Mouse (Mus musculus): ENCODE data around the gene Gm20662. TPM values are rescaled to one million over a fixed set of nuclear protein-coding genes. Genes with fewer than 3 reads are reported as not detected.

Gm20662 gene
- polyA plus RNA-seq, 1 experiment from 2014 or later, result 0.69 TPM

DNA sequence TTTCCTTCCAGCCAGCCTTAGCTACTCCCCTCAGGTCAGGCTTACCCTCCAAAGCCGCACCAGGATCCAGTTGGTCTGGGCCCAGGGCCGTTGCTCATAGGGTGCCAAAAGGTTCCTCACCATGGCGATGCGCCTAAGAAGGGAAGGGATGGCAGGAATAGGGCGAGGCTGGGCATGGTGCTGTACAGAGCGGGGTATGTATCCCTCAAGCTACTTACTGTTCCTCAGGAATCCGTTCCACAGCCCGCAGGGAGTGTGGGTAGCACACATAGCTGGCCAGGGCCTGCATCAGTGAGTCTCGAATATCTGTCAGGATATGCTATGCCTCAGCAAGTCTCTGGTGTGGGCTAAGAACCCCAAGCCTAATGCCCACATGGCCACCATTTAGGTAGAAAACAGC, 62.1 kb downstream of the Gm20662 start:
- H3K36me3 ChIP-seq (ENCODE audit: control insufficient read depth, insufficient read depth, low read length), result peaks cover 55% of the 10 kb centered on the region
- 92% methylated on average over 9 of the region's 9 CpGs for WGBS
- ATAC-seq (replicated peaks; ENCODE audit: low FRiP score), result no peak
- no peaks in the 10 kb centered on the region for H3K27me3 ChIP-seq (replicated peaks; ENCODE audit: control insufficient read depth, insufficient read depth, low read length)
- H3K4me2 ChIP-seq, result no peak overlapping the region
- H3K4me3 ChIP-seq (ENCODE audit: low read depth, low read length), result no peak overlapping the region
- H3K9me3 ChIP-seq (ENCODE audit: control insufficient read depth, low read length), result no peaks in the 10 kb centered on the region
- peaks cover 16% of the 10 kb centered on the region for H3K4me1 ChIP-seq (replicated peaks; ENCODE audit: control insufficient read depth, insufficient read depth, low read length)
- no peak overlapping the region for H3K9ac ChIP-seq (ENCODE audit: low read depth, low read length)
- DNase-seq (ENCODE audit: low spot score), result no peak
- H3K27ac ChIP-seq (ENCODE audit: low read depth, low read length), result no peak overlapping the region

DNA sequence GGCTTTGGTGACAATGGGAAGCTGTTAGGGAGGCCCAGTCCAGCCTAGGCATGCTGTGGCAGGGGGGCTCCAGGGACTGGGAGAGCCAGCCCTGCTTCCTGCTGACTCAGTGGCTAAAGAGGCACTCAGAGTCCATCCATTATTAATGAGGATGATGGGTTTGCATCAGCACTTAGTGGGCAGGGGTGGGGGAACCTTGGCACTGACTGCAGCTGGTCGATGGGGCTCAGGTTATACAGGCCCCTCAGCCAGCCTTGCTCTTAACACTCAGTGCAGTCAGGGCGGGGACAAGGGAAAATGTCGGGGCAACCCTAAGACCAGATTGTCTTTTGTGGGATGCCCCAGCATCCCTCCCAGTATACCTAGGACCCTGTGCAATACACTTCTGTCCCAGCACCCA, 66.0 kb downstream of the Gm20662 start:
- WGBS, result 95% methylated on average over 3 of the region's 3 CpGs

DNA sequence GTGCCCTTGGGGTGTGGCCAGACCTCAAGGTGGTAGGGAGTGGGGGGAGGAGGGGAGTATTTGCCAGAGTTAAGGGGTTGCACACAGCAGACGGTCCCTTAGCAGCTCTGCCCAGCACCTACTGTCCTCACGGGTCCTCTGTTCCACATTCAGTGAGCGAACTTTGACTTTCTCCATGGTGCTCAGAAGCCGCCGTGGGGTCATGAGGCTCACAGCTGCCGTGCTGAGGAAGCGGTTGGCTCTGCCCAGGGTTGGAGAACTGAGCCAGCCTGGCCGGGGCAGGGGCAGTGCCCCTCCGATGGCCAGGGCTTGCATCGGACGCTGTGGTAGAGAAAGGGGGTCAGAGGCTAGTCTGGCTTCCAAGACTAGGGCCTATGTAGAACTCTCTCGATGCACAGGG, 67.2 kb downstream of the Gm20662 start:
- peaks cover 17% of the 10 kb centered on the region for H3K4me1 ChIP-seq (replicated peaks; ENCODE audit: control insufficient read depth, insufficient read depth, low read length)
- 74% methylated on average over 12 of the region's 12 CpGs for WGBS
- no peak for ATAC-seq (replicated peaks; ENCODE audit: low FRiP score)

More for the DNA sequence above, 66.0 kb downstream of the Gm20662 start:
- Histone ChIP-seq H3K4me1 (replicated peaks; ENCODE audit: control insufficient read depth, insufficient read depth, low read length) (peaks cover 17% of the 10 kb centered on the region), H3K36me3 (ENCODE audit: control insufficient read depth, insufficient read depth, low read length) (peaks cover 51% of the 10 kb centered on the region), H3K9ac (ENCODE audit: low read depth, low read length) (no peak overlapping the region), H3K4me2 (no peak overlapping the region), H3K9me3 (ENCODE audit: control insufficient read depth, low read length) (no peaks in the 10 kb centered on the region), H3K27ac (ENCODE audit: low read depth, low read length) (no peak overlapping the region), H3K27me3 (replicated peaks; ENCODE audit: control insufficient read depth, insufficient read depth, low read length) (no peaks in the 10 kb centered on the region), H3K4me3 (ENCODE audit: low read depth, low read length) (no peak overlapping the region)
- DNase-seq (ENCODE audit: low spot score), result no peak
- ATAC-seq (replicated peaks; ENCODE audit: low FRiP score), result no peak

DNA sequence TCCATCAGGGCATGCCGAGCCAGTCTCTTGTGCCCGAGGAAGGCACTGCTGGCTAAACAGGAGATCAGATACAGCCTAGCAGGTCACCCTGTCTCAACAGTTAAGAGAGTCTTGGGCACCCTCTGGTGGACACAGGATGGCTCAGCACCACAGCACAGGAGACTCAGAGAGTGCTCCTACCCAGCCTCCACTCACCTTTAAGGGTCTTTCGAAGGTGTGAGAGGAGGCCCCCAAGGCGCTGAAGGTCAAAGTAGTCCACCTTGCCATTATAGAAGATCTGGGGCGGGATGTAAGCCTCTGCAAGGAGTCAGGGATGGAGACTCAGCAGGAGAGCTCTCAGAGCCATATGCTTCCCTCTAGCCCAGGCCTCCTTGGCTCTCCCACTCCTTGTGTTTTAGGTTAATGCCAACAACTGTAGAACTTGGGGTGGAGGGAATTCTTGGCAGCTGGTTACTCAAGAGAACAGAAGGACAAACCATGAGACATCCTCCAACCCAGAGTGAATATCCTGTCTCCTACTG, 69.4 kb downstream of the Gm20662 start:
- ATAC-seq (replicated peaks; ENCODE audit: low FRiP score) (peak; percentile 55; the same call in 1 of the 2 replicates), DNase-seq (ENCODE audit: low spot score) (no peak)
- Histone ChIP-seq H3K4me2 (no peak overlapping the region), H3K4me1 (replicated peaks; ENCODE audit: control insufficient read depth, insufficient read depth, low read length) (peaks cover 15% of the 10 kb centered on the region), H3K9ac (ENCODE audit: low read depth, low read length) (no peak overlapping the region), H3K27ac (ENCODE audit: low read depth, low read length) (no peak overlapping the region), H3K9me3 (ENCODE audit: control insufficient read depth, low read length) (no peaks in the 10 kb centered on the region), H3K36me3 (ENCODE audit: control insufficient read depth, insufficient read depth, low read length) (peaks cover 48% of the 10 kb centered on the region), H3K4me3 (ENCODE audit: low read depth, low read length) (no peak overlapping the region), H3K27me3 (replicated peaks; ENCODE audit: control insufficient read depth, insufficient read depth, low read length) (no peaks in the 10 kb centered on the region)
- WGBS, result 35% methylated on average over 5 of the region's 5 CpGs

More for the DNA sequence above, 67.2 kb downstream of the Gm20662 start:
- Histone ChIP-seq H3K4me3 (ENCODE audit: low read depth, low read length) (no peak overlapping the region), H3K9ac (ENCODE audit: low read depth, low read length) (0 out of 2 replicates have a peak overlapping the region, but pooled peaks have one; percentile 7), H3K36me3 (ENCODE audit: control insufficient read depth, insufficient read depth, low read length) (peaks cover 45% of the 10 kb centered on the region), H3K27me3 (replicated peaks; ENCODE audit: control insufficient read depth, insufficient read depth, low read length) (no peaks in the 10 kb centered on the region), H3K9me3 (ENCODE audit: control insufficient read depth, low read length) (no peaks in the 10 kb centered on the region), H3K4me2 (no peak overlapping the region), H3K27ac (ENCODE audit: low read depth, low read length) (no peak overlapping the region)
- no peak for DNase-seq (ENCODE audit: low spot score)

DNA sequence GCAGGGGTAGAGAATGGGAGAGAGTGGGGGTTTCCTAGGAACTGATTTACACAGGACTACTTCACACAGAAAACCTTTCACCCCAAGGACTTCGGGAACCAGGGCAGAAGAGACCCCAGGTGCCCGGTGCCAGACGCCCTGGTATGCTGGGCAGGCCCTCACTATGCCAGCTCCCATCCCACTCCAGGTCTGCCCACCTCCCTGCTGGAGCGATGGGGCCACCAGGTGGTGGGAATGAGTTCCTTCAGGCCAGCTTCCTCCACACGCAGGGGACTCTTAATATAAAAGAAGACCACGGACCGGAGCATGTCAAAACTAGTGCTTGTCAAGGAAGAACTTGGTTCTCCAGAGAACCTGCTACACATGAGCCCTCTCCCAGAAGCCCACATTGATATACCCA, 71.0 kb downstream of the Gm20662 start:
- ATAC-seq (replicated peaks; ENCODE audit: low FRiP score) (no peak), DNase-seq (ENCODE audit: low spot score) (no peak)
- no peak overlapping the region for H3K4me3 ChIP-seq (ENCODE audit: low read depth, low read length)
- H3K36me3 ChIP-seq (ENCODE audit: control insufficient read depth, insufficient read depth, low read length), result peaks cover 49% of the 10 kb centered on the region
- H3K27ac ChIP-seq (ENCODE audit: low read depth, low read length), result no peak overlapping the region
- H3K27me3 ChIP-seq (replicated peaks; ENCODE audit: control insufficient read depth, insufficient read depth, low read length), result no peaks in the 10 kb centered on the region
- H3K4me2 ChIP-seq, result no peak overlapping the region
- WGBS, result 86% methylated on average over 7 of the region's 7 CpGs
- peaks cover 12% of the 10 kb centered on the region for H3K4me1 ChIP-seq (replicated peaks; ENCODE audit: control insufficient read depth, insufficient read depth, low read length)
- no peaks in the 10 kb centered on the region for H3K9me3 ChIP-seq (ENCODE audit: control insufficient read depth, low read length)
- no peak overlapping the region for H3K9ac ChIP-seq (ENCODE audit: low read depth, low read length)

DNA sequence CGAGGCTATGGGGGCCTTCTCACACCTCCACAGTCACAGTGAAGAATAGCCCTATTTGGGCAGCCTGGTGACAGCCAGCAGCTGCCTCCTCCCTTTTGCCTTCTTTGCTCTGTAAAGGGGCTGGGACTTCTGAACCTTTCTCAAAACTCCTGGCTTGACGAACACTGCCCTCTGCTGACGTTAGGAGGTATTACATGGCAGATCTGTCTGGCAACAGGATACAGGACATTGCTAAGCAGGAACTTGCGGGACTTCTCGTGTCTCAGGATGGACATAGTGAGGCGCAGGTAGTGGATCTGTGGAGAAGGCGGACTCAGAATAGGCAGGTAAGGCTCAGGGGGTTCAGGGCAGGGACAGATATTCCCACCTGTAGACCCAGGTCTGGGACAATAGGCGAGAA, 71.8 kb downstream of the Gm20662 start:
- Histone ChIP-seq H3K9ac (ENCODE audit: low read depth, low read length) (no peak overlapping the region), H3K4me2 (no peak overlapping the region), H3K4me3 (ENCODE audit: low read depth, low read length) (no peak overlapping the region), H3K27me3 (replicated peaks; ENCODE audit: control insufficient read depth, insufficient read depth, low read length) (no peaks in the 10 kb centered on the region), H3K27ac (ENCODE audit: low read depth, low read length) (no peak overlapping the region), H3K9me3 (ENCODE audit: control insufficient read depth, low read length) (no peaks in the 10 kb centered on the region), H3K36me3 (ENCODE audit: control insufficient read depth, insufficient read depth, low read length) (peaks cover 42% of the 10 kb centered on the region), H3K4me1 (replicated peaks; ENCODE audit: control insufficient read depth, insufficient read depth, low read length) (peaks cover 10% of the 10 kb centered on the region)
- DNase-seq (ENCODE audit: low spot score) (peak; percentile 80), ATAC-seq (replicated peaks; ENCODE audit: low FRiP score) (peak; percentile 37)
- 13% methylated on average over 8 of the region's 8 CpGs for WGBS

DNA sequence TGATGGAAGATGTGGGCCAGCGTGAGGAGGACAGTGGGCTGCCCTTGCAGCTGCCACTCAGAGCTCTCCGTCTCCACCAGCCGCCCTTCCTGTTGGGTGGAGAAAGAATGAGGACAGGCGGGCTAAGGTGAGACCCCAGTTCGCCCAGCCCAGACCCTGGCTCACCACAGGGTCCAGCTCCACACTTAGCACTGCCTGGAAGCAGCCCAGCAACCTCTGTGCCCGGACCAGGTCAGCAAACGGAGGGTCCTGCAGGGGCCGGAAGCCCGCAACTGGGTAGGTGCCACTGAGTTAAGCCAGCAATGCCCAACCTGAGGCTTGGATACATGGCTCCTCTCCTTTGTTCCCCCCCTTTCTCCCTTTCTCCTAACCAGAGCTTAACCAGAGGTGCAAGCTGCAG, 72.9 kb downstream of the Gm20662 start:
- Histone ChIP-seq H3K4me1 (replicated peaks; ENCODE audit: control insufficient read depth, insufficient read depth, low read length) (peaks cover 6% of the 10 kb centered on the region), H3K4me3 (ENCODE audit: low read depth, low read length) (no peak overlapping the region), H3K9me3 (ENCODE audit: control insufficient read depth, low read length) (no peaks in the 10 kb centered on the region), H3K9ac (ENCODE audit: low read depth, low read length) (no peak overlapping the region), H3K27me3 (replicated peaks; ENCODE audit: control insufficient read depth, insufficient read depth, low read length) (no peaks in the 10 kb centered on the region), H3K4me2 (no peak overlapping the region), H3K36me3 (ENCODE audit: control insufficient read depth, insufficient read depth, low read length) (peaks cover 40% of the 10 kb centered on the region), H3K27ac (ENCODE audit: low read depth, low read length) (no peak overlapping the region)
- WGBS, result 91% methylated on average over 9 of the region's 9 CpGs
- no peak for DNase-seq (ENCODE audit: low spot score)
- no peak for ATAC-seq (replicated peaks; ENCODE audit: low FRiP score)

DNA sequence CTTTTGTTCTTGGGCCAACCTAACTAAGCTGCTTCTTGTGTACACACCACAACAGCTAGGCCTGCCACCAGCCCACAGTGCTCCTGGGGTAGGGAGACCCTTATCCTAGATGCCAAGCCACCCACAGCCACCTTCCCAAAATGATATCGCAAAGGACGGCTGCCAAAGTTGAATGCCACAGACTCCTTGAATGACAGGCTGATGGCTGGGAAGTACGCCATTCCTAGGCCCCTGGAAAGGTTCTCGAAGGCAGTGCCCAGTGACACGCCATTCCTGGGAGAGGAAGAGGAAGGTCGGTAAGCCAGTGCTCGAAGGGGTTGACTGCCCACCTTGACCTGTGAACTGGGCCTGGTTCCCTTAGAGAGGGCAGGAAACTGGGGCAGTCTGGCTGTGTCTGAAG, 73.4 kb downstream of the Gm20662 start:
- peaks cover 40% of the 10 kb centered on the region for H3K36me3 ChIP-seq (ENCODE audit: control insufficient read depth, insufficient read depth, low read length)
- no peak for ATAC-seq (replicated peaks; ENCODE audit: low FRiP score)
- 87% methylated on average over 7 of the region's 7 CpGs for WGBS

DNA sequence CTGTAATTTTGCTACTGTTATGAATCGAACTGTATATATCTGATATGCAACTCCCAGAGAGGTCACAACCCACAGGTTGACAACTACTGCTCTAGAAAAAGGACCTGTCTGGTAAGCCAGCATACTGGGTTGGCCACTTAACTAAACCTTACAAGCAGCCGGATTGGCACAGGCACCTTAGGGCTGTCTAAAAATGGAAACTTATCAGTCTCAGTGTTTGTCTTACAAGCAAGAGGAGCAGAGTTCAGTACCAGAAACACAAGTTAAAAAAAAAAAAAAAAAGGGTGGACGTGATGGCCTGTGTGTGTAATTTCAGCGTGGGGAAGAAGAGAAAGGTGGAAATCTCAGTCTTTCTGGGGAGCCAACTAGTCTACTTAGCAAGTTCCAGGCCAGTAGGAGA, 75.7 kb downstream of the Gm20662 start:
- Histone ChIP-seq H3K9ac (ENCODE audit: low read depth, low read length) (no peak overlapping the region), H3K27me3 (replicated peaks; ENCODE audit: control insufficient read depth, insufficient read depth, low read length) (no peaks in the 10 kb centered on the region), H3K4me1 (replicated peaks; ENCODE audit: control insufficient read depth, insufficient read depth, low read length) (peaks cover 6% of the 10 kb centered on the region), H3K36me3 (ENCODE audit: control insufficient read depth, insufficient read depth, low read length) (peaks cover 29% of the 10 kb centered on the region), H3K4me3 (ENCODE audit: low read depth, low read length) (no peak overlapping the region), H3K9me3 (ENCODE audit: control insufficient read depth, low read length) (no peaks in the 10 kb centered on the region), H3K4me2 (no peak overlapping the region), H3K27ac (ENCODE audit: low read depth, low read length) (no peak overlapping the region)
- DNase-seq (ENCODE audit: low spot score) (no peak), ATAC-seq (replicated peaks; ENCODE audit: low FRiP score) (no peak)
- 82% methylated on average over 4 of the region's 4 CpGs for WGBS

More for the DNA sequence above, 73.4 kb downstream of the Gm20662 start:
- no peak overlapping the region for H3K4me3 ChIP-seq (ENCODE audit: low read depth, low read length)
- H3K4me1 ChIP-seq (replicated peaks; ENCODE audit: control insufficient read depth, insufficient read depth, low read length), result peaks cover 6% of the 10 kb centered on the region
- H3K27ac ChIP-seq (ENCODE audit: low read depth, low read length), result no peak overlapping the region
- no peak overlapping the region for H3K9ac ChIP-seq (ENCODE audit: low read depth, low read length)
- no peaks in the 10 kb centered on the region for H3K9me3 ChIP-seq (ENCODE audit: control insufficient read depth, low read length)
- no peak for DNase-seq (ENCODE audit: low spot score)
- H3K27me3 ChIP-seq (replicated peaks; ENCODE audit: control insufficient read depth, insufficient read depth, low read length), result no peaks in the 10 kb centered on the region
- H3K4me2 ChIP-seq, result no peak overlapping the region
